Mouse (Mus musculus): Measurements from ENCODE around the gene Kdelr3. TPM values are rescaled to one million over a fixed set of nuclear protein-coding genes. Genes with fewer than 3 reads are reported as not detected.

The Kdelr3 gene
- total and polyA plus RNA-seq, 3 experiments = 0.33 to 7.4 (median 0.94) TPM

GRCm38 (mm10) chr15:79547289-79547820, 31.1 kb downstream of the Kdelr3 start:
- Histone ChIP-seq H3K4me1 (ENCODE audit: control insufficient read depth in 1 of 2, insufficient read depth in 2 of 2) (peaks cover 5 to 24% of the 10 kb centered on the region in 2 experiments; a peak in 3 of 4 replicates), H3K9ac (ENCODE audit: insufficient read depth, low read depth) (no peak overlapping the region), H3K4me3 (replicated peaks in 1 of 3; ENCODE audit: low read depth in 2 of 3, low read length in 2 of 3, poor library complexity in 1 of 3) (peak overlapping the region in 1 of 3 experiments; percentile 87), H3K79me2 (replicated peaks; ENCODE audit: control insufficient read depth, extremely low read depth, insufficient read depth, poor library complexity, severe bottlenecking) (peaks cover 37% of the 10 kb centered on the region), H3K9me3 (replicated peaks; ENCODE audit: low read length) (no peaks in the 10 kb centered on the region), H3K27ac (ENCODE audit: insufficient read depth, low read depth) (no peak overlapping the region), H3K4me2 (ENCODE audit: insufficient read depth, low read depth, poor library complexity, severe bottlenecking) (no peak overlapping the region), H3K36me3 (replicated peaks in 1 of 2; ENCODE audit: control insufficient read depth in 1 of 2, insufficient read depth in 1 of 2, low read length in 1 of 2) (peaks cover 13 to 20% of the 10 kb centered on the region in 2 experiments), H3K27me3 (replicated peaks) (peaks cover 2% of the 10 kb centered on the region)
- dilution Hi-C loops (cut with MboI; ENCODE audit: extremely low pct_ligation_motif_present, extremely low pct_unique_long_range_greater_than_20kb, low sequenced_read_pairs) (no loop called here), in situ Hi-C loops (cut with MboI; ENCODE audit: low pct_ligation_motif_present, low pct_unique_long_range_greater_than_20kb, low sequenced_read_pairs) (no loop called here)
- TF ChIP-seq UBTF (IDR thresholded peaks at IDR 0.05; ENCODE audit: low read depth, low read length) (no peak), MYC (IDR thresholded peaks at IDR 0.05; ENCODE audit: low read depth, low read length) (no peak), POLR2AphosphoS2 (IDR thresholded peaks at IDR 0.05; ENCODE audit: low read depth, low read length) (no peak)
- DNase-seq (ENCODE audit: extremely low read depth) = no peak

GRCm38 (mm10) chr15:79548226-79548625, 32.0 kb downstream of the Kdelr3 start:
- Histone ChIP-seq H3K27ac (ENCODE audit: insufficient read depth, low read depth) (no peak overlapping the region), H3K4me2 (ENCODE audit: insufficient read depth, low read depth, poor library complexity, severe bottlenecking) (no peak overlapping the region), H3K9ac (ENCODE audit: insufficient read depth, low read depth) (no peak overlapping the region), H3K9me3 (replicated peaks; ENCODE audit: low read length) (no peaks in the 10 kb centered on the region), H3K4me1 (ENCODE audit: control insufficient read depth in 1 of 2, insufficient read depth in 2 of 2) (peaks cover under 1 to 17% of the 10 kb centered on the region in 2 experiments; a peak in 2 of 4 replicates), H3K36me3 (replicated peaks in 1 of 2; ENCODE audit: control insufficient read depth in 1 of 2, insufficient read depth in 1 of 2, low read length in 1 of 2) (peaks cover 5 to 12% of the 10 kb centered on the region in 2 experiments), H3K27me3 (replicated peaks) (peaks cover 2% of the 10 kb centered on the region), H3K79me2 (replicated peaks; ENCODE audit: control insufficient read depth, extremely low read depth, insufficient read depth, poor library complexity, severe bottlenecking) (peaks cover 28% of the 10 kb centered on the region), H3K4me3 (replicated peaks in 1 of 3; ENCODE audit: low read depth in 2 of 3, low read length in 2 of 3, poor library complexity in 1 of 3) (no peak overlapping the region)
- in situ Hi-C loops (cut with MboI; ENCODE audit: low pct_ligation_motif_present, low pct_unique_long_range_greater_than_20kb, low sequenced_read_pairs) (no loop called here), dilution Hi-C loops (cut with MboI; ENCODE audit: extremely low pct_ligation_motif_present, extremely low pct_unique_long_range_greater_than_20kb, low sequenced_read_pairs) (no loop called here)
- no peak for TF ChIP-seq BHLHE40 (IDR thresholded peaks at IDR 0.05; ENCODE audit: low read depth, low read length)
- TF ChIP-seq IRF4 (IDR thresholded peaks at IDR 0.05; ENCODE audit: low read depth, low read length) = no peak
- no peak for TF ChIP-seq PAX5 (IDR thresholded peaks at IDR 0.05; ENCODE audit: low read length)
- TF ChIP-seq SMC3 (IDR thresholded peaks at IDR 0.05; ENCODE audit: low read depth, low read length) = no peak
- TF ChIP-seq MAZ (IDR thresholded peaks at IDR 0.05; ENCODE audit: low read depth, low read length) = no peak
- no peak for TF ChIP-seq ZNF384 (IDR thresholded peaks at IDR 0.05; ENCODE audit: low read depth, low read length)
- no peak for TF ChIP-seq ZKSCAN1 (IDR thresholded peaks at IDR 0.05; ENCODE audit: borderline replicate concordance, low read depth, low read length)
- no peak for TF ChIP-seq TBP (conservative IDR thresholded peaks at IDR 0.05; ENCODE audit: low read depth, low read length)
- no peak for TF ChIP-seq USF2 (conservative IDR thresholded peaks at IDR 0.05; ENCODE audit: low read depth, low read length)
- no peak for TF ChIP-seq CHD2 (IDR thresholded peaks at IDR 0.05; ENCODE audit: low read length)
- DNase-seq (ENCODE audit: extremely low read depth) = no peak

- peaks cover 2% of the 10 kb centered on the region for H3K27me3 ChIP-seq (replicated peaks)
- no peak overlapping the region for H3K27ac ChIP-seq (ENCODE audit: insufficient read depth, low read depth)
- H3K4me1 ChIP-seq (ENCODE audit: control insufficient read depth in 1 of 2, insufficient read depth in 2 of 2) = no peaks in the 10 kb centered on the region
- in situ Hi-C loops (cut with MboI; ENCODE audit: low pct_ligation_motif_present, low pct_unique_long_range_greater_than_20kb, low sequenced_read_pairs) = no loop called here
- no peaks in the 10 kb centered on the region for H3K9me3 ChIP-seq (replicated peaks; ENCODE audit: low read length)
- no peak overlapping the region for H3K9ac ChIP-seq (ENCODE audit: insufficient read depth, low read depth)
- dilution Hi-C loops (cut with MboI; ENCODE audit: extremely low pct_ligation_motif_present, extremely low pct_unique_long_range_greater_than_20kb, low sequenced_read_pairs) = no loop called here
- DNase-seq (ENCODE audit: extremely low read depth) = no peak
- H3K79me2 ChIP-seq (replicated peaks; ENCODE audit: control insufficient read depth, extremely low read depth, insufficient read depth, poor library complexity, severe bottlenecking) = no peaks in the 10 kb centered on the region
- H3K36me3 ChIP-seq (replicated peaks in 1 of 2; ENCODE audit: control insufficient read depth in 1 of 2, insufficient read depth in 1 of 2, low read length in 1 of 2) = no peaks in the 10 kb centered on the region
- no peak overlapping the region for H3K4me2 ChIP-seq (ENCODE audit: insufficient read depth, low read depth, poor library complexity, severe bottlenecking)
- no peak overlapping the region for H3K4me3 ChIP-seq (replicated peaks in 1 of 3; ENCODE audit: low read depth in 2 of 3, low read length in 2 of 3, poor library complexity in 1 of 3)
- no peak for TF ChIP-seq ZC3H11A (IDR thresholded peaks at IDR 0.05; ENCODE audit: low read depth, low read length)
- TF ChIP-seq EP300 (IDR thresholded peaks at IDR 0.05; ENCODE audit: low read length) = no peak
- TF ChIP-seq HCFC1 (IDR thresholded peaks at IDR 0.05; ENCODE audit: low read depth, low read length) = no peak
- no peak for TF ChIP-seq GABPA (IDR thresholded peaks at IDR 0.05; ENCODE audit: insufficient replicate concordance, low read depth, low read length)
- no peak for TF ChIP-seq MAX (IDR thresholded peaks at IDR 0.05; ENCODE audit: low read length)
- TF ChIP-seq MAFK (IDR thresholded peaks at IDR 0.05; ENCODE audit: insufficient replicate concordance, low read length) = no peak
- no peak for TF ChIP-seq SMC3 (IDR thresholded peaks at IDR 0.05; ENCODE audit: low read depth, low read length)
- no peak for TF ChIP-seq CHD1 (IDR thresholded peaks at IDR 0.05; ENCODE audit: low read depth, low read length)
- no peak for TF ChIP-seq UBTF (IDR thresholded peaks at IDR 0.05; ENCODE audit: low read depth, low read length)
- TF ChIP-seq ETS1 (conservative IDR thresholded peaks at IDR 0.05; ENCODE audit: low read depth, low read length) = no peak
- TF ChIP-seq NRF1 (IDR thresholded peaks at IDR 0.05; ENCODE audit: low read depth, low read length) = no peak
- TF ChIP-seq POLR2A (IDR thresholded peaks at IDR 0.05; ENCODE audit: low read depth, low read length) = no peak
- TF ChIP-seq MYC (IDR thresholded peaks at IDR 0.05; ENCODE audit: low read depth, low read length) = no peak
- no peak for TF ChIP-seq USF2 (conservative IDR thresholded peaks at IDR 0.05; ENCODE audit: low read depth, low read length)
- no peak for TF ChIP-seq POLR2AphosphoS2 (IDR thresholded peaks at IDR 0.05; ENCODE audit: low read depth, low read length)
- TF ChIP-seq ZNF384 (IDR thresholded peaks at IDR 0.05; ENCODE audit: low read depth, low read length) = no peak
- no peak for TF ChIP-seq PAX5 (IDR thresholded peaks at IDR 0.05; ENCODE audit: low read length)
- TF ChIP-seq RAD21 (IDR thresholded peaks at IDR 0.05; ENCODE audit: low read depth, low read length) = no peak
- no peak for TF ChIP-seq JUN (IDR thresholded peaks at IDR 0.05; ENCODE audit: insufficient read depth, low read depth, low read length)
Observed at GRCm38 (mm10) chr15:79552566-79552965, 36.4 kb downstream of the Kdelr3 start.

Data from CH12.LX (cell line).